Mouse (Mus musculus) myocyte (in vitro differentiated cells): ENCODE measurements around the gene Tsga10.
A peak's percentile ranks its signal among the peaks of the same experiment; 100 is the strongest.

ENCODE experiments used
- CEBPB ChIP-seq: IDR thresholded peaks from 2 replicates; pipeline ENCODE4 v1.6.1; 2011; ENCODE audit warnings: mild to moderate bottlenecking, moderate library complexity; ENCODE audit not compliant: poor library complexity, insufficient read depth, severe bottlenecking
- E2F4 ChIP-seq: IDR thresholded peaks from one replicate; pipeline ENCODE4 v1.6.1; 2011; ENCODE audit warnings: mild to moderate bottlenecking, control low read depth, moderate library complexity; ENCODE audit not compliant: insufficient read depth
- MAX ChIP-seq: IDR thresholded peaks from one replicate; pipeline ENCODE4 v1.6.1; 2011; ENCODE audit warnings: low read depth, mild to moderate bottlenecking, control low read depth
- MYOD1 ChIP-seq, 3 experiments: IDR thresholded peaks; one replicate each; pipeline ENCODE4 v1.6.1; 2011; ENCODE audit warnings: control low read depth in 2 of 3, low read depth in 2 of 3, mild to moderate bottlenecking in 2 of 3, moderate library complexity in 1 of 3; ENCODE audit not compliant: insufficient read length in 2 of 3, control insufficient read depth in 1 of 3
- MYOG ChIP-seq, 3 experiments: IDR thresholded peaks; one replicate each; pipeline ENCODE4 v1.6.1; 2011; ENCODE audit warnings: control low read depth in 2 of 3, low read depth in 2 of 3, mild to moderate bottlenecking in 2 of 3; ENCODE audit not compliant: insufficient read length in 2 of 3, control insufficient read depth in 1 of 3, insufficient read depth in 1 of 3
- POLR2A ChIP-seq: IDR thresholded peaks from one replicate; pipeline ENCODE4 v1.6.1; 2011; ENCODE audit warnings: low read depth, mild to moderate bottlenecking, control low read depth, moderate library complexity; ENCODE audit not compliant: insufficient read length
- POLR2AphosphoS2 ChIP-seq: IDR thresholded peaks from one replicate; pipeline ENCODE4 v1.6.1; 2011; ENCODE audit warnings: low read depth, control low read depth; ENCODE audit not compliant: insufficient read length
- REST ChIP-seq: IDR thresholded peaks from one replicate; pipeline ENCODE4 v1.6.1; 2011; ENCODE audit warnings: mild to moderate bottlenecking, control low read depth, moderate library complexity; ENCODE audit not compliant: insufficient read depth, insufficient read length
- SRF ChIP-seq: IDR thresholded peaks from one replicate; pipeline ENCODE4 v1.6.1; 2011; ENCODE audit warnings: low read depth; ENCODE audit not compliant: control insufficient read depth, insufficient read length
- TCF12 ChIP-seq: IDR thresholded peaks from one replicate; pipeline ENCODE4 v1.6.1; 2011; ENCODE audit warnings: mild to moderate bottlenecking, control low read depth; ENCODE audit not compliant: poor library complexity, insufficient read depth, severe bottlenecking
- TCF3 ChIP-seq: IDR thresholded peaks from one replicate; pipeline ENCODE4 v1.6.1; 2011; ENCODE audit warnings: low read depth, control low read depth; ENCODE audit not compliant: insufficient read length
- USF1 ChIP-seq: IDR thresholded peaks from one replicate; pipeline ENCODE4 v1.6.1; 2011; ENCODE audit warnings: low read depth, mild to moderate bottlenecking, control low read depth, moderate library complexity

DNA sequence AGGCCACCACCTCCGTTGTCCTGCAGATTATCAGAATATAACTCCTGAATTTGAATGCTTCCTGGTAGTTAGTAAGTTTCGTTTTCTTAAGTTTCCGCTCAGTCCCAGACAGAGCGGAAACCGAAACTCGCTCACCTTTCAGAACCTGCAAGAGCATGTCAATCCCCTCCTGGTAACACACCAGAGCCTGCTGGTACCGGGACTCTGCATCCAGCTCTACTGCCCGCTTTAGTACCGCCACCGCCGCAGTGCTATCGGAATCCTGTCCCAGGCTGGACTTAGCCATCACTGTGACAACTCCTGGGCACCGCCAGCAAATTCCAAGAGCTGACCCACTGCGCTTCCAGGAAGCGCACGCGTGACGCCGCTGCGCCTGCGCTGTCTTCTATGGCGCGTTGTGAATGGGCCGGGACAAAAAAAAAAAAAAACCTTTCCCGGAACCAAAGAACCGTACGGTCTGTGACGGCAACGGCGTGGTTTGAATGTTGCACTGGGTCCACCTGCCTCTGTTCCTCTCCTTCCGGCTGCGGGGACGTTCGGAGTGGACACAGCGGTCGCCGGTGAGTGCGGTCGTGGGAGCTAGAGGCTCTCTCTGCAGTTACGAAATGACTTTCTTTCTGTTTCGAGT lies 23.9 kb upstream of the Tsga10 start, which contains the start of the genes Mitd1 and Mrpl30:
- TF ChIP-seq MAX, result no peak
- TF ChIP-seq POLR2A, result peak; percentile 87
- TF ChIP-seq E2F4, result peak; percentile 51
- no peak for TF ChIP-seq CEBPB
- TF ChIP-seq USF1, result peak; percentile 42
- TF ChIP-seq MYOG (IDR thresholded peaks at IDR 0.05; ENCODE audit: control insufficient read depth in 1 of 3, insufficient read depth in 1 of 3, insufficient read length in 2 of 3, low read depth in 2 of 3), result peak in 1 of 3 experiments; percentile 70
- TF ChIP-seq POLR2AphosphoS2, result peak; percentile 82
- peak in 2 of 3 experiments; percentile 9 to 64 for TF ChIP-seq MYOD1 (IDR thresholded peaks at IDR 0.05; ENCODE audit: control insufficient read depth in 1 of 3, insufficient read length in 2 of 3, low read depth in 2 of 3)
- TF ChIP-seq SRF, result no peak
- no peak for TF ChIP-seq TCF12
- no peak for TF ChIP-seq REST
- no peak for TF ChIP-seq TCF3
